Mouse (Mus musculus): Measurements from ENCODE around the gene Ifi27l2a. TPM values are rescaled to one million over a fixed set of nuclear protein-coding genes. Genes with fewer than 3 reads are reported as not detected.

The Ifi27l2a gene
- polyA plus RNA-seq (2021; fragmentation: Nextera tagmentation), result 17.9 and 44.5 TPM in 2 replicates
- long read RNA-seq, experiment 1, partial matches to known transcripts, result 0 of 3 reads
- long read RNA-seq, experiment 1, other reads (novel, unspliced or antisense), result 0 of 3 reads
- long read RNA-seq, experiment 2, transcript Ifi27l2a-201 (4 exons, 463 nt), result major isoform, 8 of 10 reads
- long read RNA-seq, experiment 2, partial matches to known transcripts, result 2 of 10 reads
- long read RNA-seq, experiment 2, other reads (novel, unspliced or antisense), result 0 of 10 reads

DNA sequence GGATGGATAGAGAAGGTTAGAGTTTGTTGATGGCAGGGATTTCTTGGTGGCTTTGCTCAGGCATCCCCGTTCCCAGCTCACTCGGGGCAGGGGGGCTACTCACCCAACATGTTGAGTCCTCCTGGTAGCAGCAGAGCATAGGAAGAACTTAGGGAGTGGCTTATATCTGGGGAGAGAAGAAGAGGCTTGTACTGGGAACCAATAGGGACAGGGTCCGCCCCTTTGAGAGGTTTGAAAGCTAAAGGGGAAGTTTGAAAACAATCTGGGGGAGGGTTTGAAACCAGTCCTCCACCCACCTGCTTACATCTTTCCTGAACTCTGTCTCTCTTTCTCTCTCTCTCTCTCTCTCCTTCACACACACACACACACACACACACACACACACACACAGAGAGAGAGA lies at the start of gene Ifi27l2a:
Gene Ifi27l2a, minus strand, starts transcription at position 157 of the 400 bp plus-strand sequence.

DNA sequence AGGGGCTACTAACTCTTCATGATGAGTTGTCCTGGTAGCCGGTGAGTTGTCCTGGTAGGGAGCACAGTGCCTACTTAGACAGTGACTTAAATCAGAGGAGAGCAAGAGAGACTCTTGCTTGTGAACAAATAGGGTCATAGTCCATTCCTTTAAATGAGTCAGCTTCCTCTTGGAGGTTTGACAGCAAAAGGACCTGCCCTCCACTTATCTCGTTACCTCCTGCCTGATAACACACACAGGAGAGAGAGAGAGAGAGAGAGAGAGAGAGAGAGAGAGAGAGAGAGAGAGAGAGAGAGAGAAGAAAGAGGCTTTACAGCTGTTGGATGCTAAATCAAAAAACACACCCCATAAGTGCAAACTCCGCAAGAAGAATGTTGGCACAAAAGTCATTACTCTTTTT lies 13.7 kb upstream of the Ifi27l2a start, which contains the start of gene Ifi27l2b:
Gene Ifi27l2b, minus strand, starts transcription at position 84 of the 400 bp plus-strand sequence.

DNA sequence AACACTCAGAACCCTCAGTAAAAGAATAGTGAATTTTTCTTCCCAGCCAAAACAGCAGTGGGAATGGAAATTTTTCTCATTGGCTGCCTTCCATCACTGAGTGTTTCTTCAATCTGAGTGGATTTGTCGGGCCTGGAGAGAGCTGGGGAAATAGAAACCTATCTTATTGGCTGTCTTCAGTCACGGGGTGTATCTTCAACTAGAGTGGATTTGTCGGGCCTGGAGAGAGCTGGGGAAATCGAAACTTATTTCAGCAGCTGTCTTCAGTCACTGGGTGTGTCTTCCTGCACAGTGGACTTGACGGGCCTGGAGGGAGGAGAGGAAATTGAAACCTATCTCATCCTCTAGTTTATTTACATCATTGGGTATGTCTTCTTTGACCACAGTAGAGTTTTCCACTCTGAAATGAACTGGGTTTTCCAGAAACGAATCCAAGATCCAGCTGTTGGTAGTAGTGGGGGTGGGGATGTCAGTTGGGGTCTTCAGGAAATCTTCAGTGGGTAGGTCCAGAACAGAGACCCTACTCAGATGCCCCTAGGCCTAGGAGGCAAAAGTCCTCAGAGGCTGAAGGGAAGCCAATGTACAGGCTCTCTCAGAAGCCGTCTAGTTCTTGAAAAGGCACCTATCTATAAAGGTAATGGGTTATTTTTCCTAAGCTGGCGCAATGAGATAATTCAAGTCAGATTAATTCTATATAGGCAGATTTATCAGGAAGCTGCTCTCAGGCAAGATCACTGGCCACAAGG lies 9.3 kb downstream of the Ifi27l2a start, which contains the start of gene Ifi27:
Gene Ifi27, plus strand, starts transcription at position 226 of the 746 bp plus-strand sequence.

GRCm38 (mm10) chr12:103425729-103426470 lies 17.6 kb downstream of the Ifi27l2a start, which contains the start of gene Ddx24:
Gene Ddx24, minus strand, starts transcription at chr12:103425830.

DNA sequence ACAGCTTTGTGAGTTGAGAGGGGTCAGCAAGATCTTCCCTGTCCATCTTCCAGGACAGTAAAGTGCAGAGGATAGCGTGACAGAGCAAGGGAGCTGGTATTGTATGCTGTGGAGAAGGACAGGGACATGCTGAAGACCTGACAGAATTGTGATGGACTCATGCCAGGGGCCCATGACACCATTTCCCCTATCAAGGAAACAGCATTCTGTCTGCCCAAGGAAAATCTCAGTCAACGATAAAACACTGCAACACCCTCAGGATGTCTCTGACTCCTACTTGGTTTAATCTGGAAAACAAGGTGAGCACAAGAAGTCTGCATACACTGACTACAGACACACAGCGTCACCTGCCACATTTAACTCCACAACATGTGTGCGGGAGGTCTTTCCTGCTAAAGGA lies 35.8 kb downstream of the Ifi27l2a start, which contains the start of gene 9330161L09Rik:
Gene 9330161L09Rik, minus strand, starts transcription at position 101 of the 400 bp plus-strand sequence.

Other genes with a start within 250 kb of the Ifi27l2a start
- gene Prima1, start 201.5 kb downstream of the Ifi27l2a start, polyA plus RNA-seq (2021; fragmentation: Nextera tagmentation), result 2.3 and 2.7 TPM in 2 replicates
- 3.4 and 4.1 TPM in 2 replicates for gene Fam181a, start 132.7 kb downstream of the Ifi27l2a start, polyA plus RNA-seq (2021; fragmentation: Nextera tagmentation)
- gene Asb2, start 87.7 kb downstream of the Ifi27l2a start, polyA plus RNA-seq (2021; fragmentation: Nextera tagmentation), result 2.3 and 2.6 TPM in 2 replicates
- gene Otub2, start 55.0 kb downstream of the Ifi27l2a start, polyA plus RNA-seq (2021; fragmentation: Nextera tagmentation), result 20.6 and 21.1 TPM in 2 replicates
- gene 9330161L09Rik, start 35.9 kb downstream of the Ifi27l2a start, polyA plus RNA-seq (2021; fragmentation: Nextera tagmentation), result 0.21 and 0.23 TPM in 2 replicates
- 293 and 306 TPM in 2 replicates for gene Ddx24, start 17.9 kb downstream of the Ifi27l2a start, polyA plus RNA-seq (2021; fragmentation: Nextera tagmentation)
- gene Ifi27, start 9.5 kb downstream of the Ifi27l2a start, polyA plus RNA-seq (2021; fragmentation: Nextera tagmentation), result 107 and 110 TPM in 2 replicates
- gene Ifi27l2b, start 13.5 kb upstream of the Ifi27l2a start, polyA plus RNA-seq (2021; fragmentation: Nextera tagmentation), result 0.30 TPM in 1 of 2 replicates, not detected in the other
- gene Ppp4r4, start 88.6 kb upstream of the Ifi27l2a start, polyA plus RNA-seq (2021; fragmentation: Nextera tagmentation), result 5.2 and 9.5 TPM in 2 replicates
- gene Serpina10, start 187.8 kb upstream of the Ifi27l2a start, polyA plus RNA-seq (2021; fragmentation: Nextera tagmentation), result not detected in 2 replicates
- not detected in 2 replicates for gene Serpina6, start 213.5 kb upstream of the Ifi27l2a start, polyA plus RNA-seq (2021; fragmentation: Nextera tagmentation)
- not detected in 2 replicates for gene Serpina16, start 232.5 kb upstream of the Ifi27l2a start, polyA plus RNA-seq (2021; fragmentation: Nextera tagmentation)